Mouse (Mus musculus) naive thymus-derived CD4-positive, alpha-beta T cell, adult 2 months (primary cell): ENCODE measurements around the gene Prl4a1.
"Not testable (repeated sequence)": the region's sequence is repeated elsewhere in the genome, so short reads cannot be mapped to it uniquely, and the experiment has no call there.

Experiments used
- DNase-seq: peaks from one replicate; pipeline ENCODE4 v3.0.0-alpha.2; 2011; ENCODE audit warnings: low read depth

The Prl4a1 gene

GRCm38 (mm10) chr13:28015912-28016311, at the start of gene Prl4a1:
TSS of gene Prl4a1 (plus strand) at chr13:28016212.
- no peak for DNase-seq

- no peak for DNase-seq
These were observed 43.1 kb upstream of the Prl4a1 start for GRCm38 (mm10) chr13:27972931-27973330.

- not testable (repeated sequence) for DNase-seq
These were observed 41.7 kb upstream of the Prl4a1 start for GRCm38 (mm10) chr13:27974281-27974680.

GRCm38 (mm10) chr13:27977646-27978045, 38.4 kb upstream of the Prl4a1 start:
- no peak for DNase-seq

GRCm38 (mm10) chr13:27996557-27996956, 19.5 kb upstream of the Prl4a1 start:
- not testable (repeated sequence) for DNase-seq

- no peak for DNase-seq
These were observed 13.3 kb downstream of the Prl4a1 start for GRCm38 (mm10) chr13:28029330-28029729.

GRCm38 (mm10) chr13:28069315-28069714, 53.3 kb downstream of the Prl4a1 start:
- no peak for DNase-seq
